Mouse (Mus musculus) liver, embryonic 16.5 days (tissue): Measurements from ENCODE around the gene Bub1b. TPM values are rescaled to one million over a fixed set of nuclear protein-coding genes. Genes with fewer than 3 reads are reported as not detected.

Experiments
- ATAC-seq: fragments of 200-750 bp; cut with Nextera tagmentation; 2 replicates; pipeline ENCODE4 v1.8.0; 2017; ENCODE audit warnings: low read depth, mild to moderate bottlenecking, moderate number of reproducible peaks, moderate library complexity
- H3K27ac ChIP-seq: fragments of 300-500 bp; sonication (generic); 2 replicates; pipeline ENCODE4 v1.5.1; 2014; ENCODE audit warnings: mild to moderate bottlenecking, low read length
- H3K27me3 ChIP-seq: fragments of 300-500 bp; sonication (generic); 2 replicates; pipeline ENCODE4 v1.6.1; 2014; ENCODE audit warnings: low read depth, low read length, mixed read lengths; ENCODE audit not compliant: control insufficient read depth, insufficient read depth
- H3K36me3 ChIP-seq: fragments of 300-500 bp; sonication (generic); 2 replicates; pipeline ENCODE4 v1.6.1; 2014; ENCODE audit warnings: mild to moderate bottlenecking; ENCODE audit not compliant: control insufficient read depth, insufficient read depth
- H3K4me1 ChIP-seq: fragments of 300-500 bp; sonication (generic); 2 replicates; pipeline ENCODE4 v1.6.1; 2014; ENCODE audit warnings: low read depth, low read length, mixed read lengths; ENCODE audit not compliant: control insufficient read depth
- H3K4me2 ChIP-seq: fragments of 300-500 bp; sonication (generic); 2 replicates; pipeline ENCODE4 v1.6.1; 2014; ENCODE audit warnings: low read depth, low read length, mixed read lengths
- H3K4me3 ChIP-seq: fragments of 300-500 bp; sonication (generic); 2 replicates; pipeline ENCODE4 v1.5.1; 2014; ENCODE audit warnings: low read depth, mild to moderate bottlenecking, low read length
- H3K9ac ChIP-seq: fragments of 300-500 bp; sonication (generic); 2 replicates; pipeline ENCODE4 v1.6.1; 2014; ENCODE audit warnings: low read depth, low read length
- H3K9me3 ChIP-seq: fragments of 300-500 bp; sonication (generic); replicated peaks from 2 replicates; pipeline ENCODE4 v1.6.1; 2016; ENCODE audit warnings: low read length; ENCODE audit not compliant: control insufficient read depth
- WGBS: fragments of 180-500 bp; shearing (Covaris S2); extraction: QIAGEN DNeasy Blood & Tissue Kit; methylation state at CpG from one replicate; pipeline ENCODE4 v1.1.7; 2014; ENCODE audit not compliant: insufficient replicate concordance; 5-methylcytosine and 5-hydroxymethylcytosine counted together
- polyA plus RNA-seq: library from polyadenylated mRNA; unstranded; fragments of >200 nt; fragmentation: Nextera tagmentation; extraction: Ambion mirVana; gene quantifications from 2 replicates; pipeline ENCODE4 v1.2.1, GENCODE M21; 2015

The Bub1b gene
- polyA plus RNA-seq, 1 experiment from 2014 or later = 40.6 TPM

DNA sequence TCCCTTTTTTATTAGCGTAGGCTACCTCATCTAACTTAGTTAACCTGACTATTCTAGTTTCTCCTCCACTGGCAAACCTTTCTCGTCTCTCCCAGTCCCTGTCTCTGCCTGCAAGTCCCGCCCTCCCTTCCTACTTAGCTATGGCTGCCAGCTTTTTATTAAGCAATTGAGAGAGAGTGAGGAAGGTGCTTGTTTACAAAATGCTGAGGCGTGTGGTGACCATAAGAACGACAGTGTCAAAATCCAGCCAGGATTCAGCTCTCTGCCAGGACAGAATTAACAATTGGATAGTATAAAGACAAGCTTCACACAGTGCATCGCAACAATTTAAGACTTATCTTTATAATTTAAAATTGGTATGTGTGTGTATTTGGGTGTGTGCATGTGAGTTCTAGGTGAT is 6.1 kb downstream of the Bub1b start:
- H3K27me3 ChIP-seq = no peaks in the 10 kb centered on the region
- peaks cover 66% of the 10 kb centered on the region for H3K36me3 ChIP-seq
- no peaks in the 10 kb centered on the region for H3K9me3 ChIP-seq
- no peak for ATAC-seq
- H3K27ac ChIP-seq = no peak overlapping the region
- H3K4me3 ChIP-seq = no peak overlapping the region
- no peak overlapping the region for H3K4me2 ChIP-seq
- 86% methylated on average over 6 of the region's 6 CpGs for WGBS
- H3K4me1 ChIP-seq = peaks cover 19% of the 10 kb centered on the region
- H3K9ac ChIP-seq = no peak overlapping the region

GRCm38 (mm10) chr2:118606032-118606431 is 8.0 kb downstream of the Bub1b start:
- ATAC-seq = no peak
- Histone ChIP-seq H3K27me3 (no peaks in the 10 kb centered on the region), H3K27ac (no peak overlapping the region), H3K4me3 (no peak overlapping the region), H3K36me3 (peaks cover 68% of the 10 kb centered on the region), H3K9ac (no peak overlapping the region), H3K9me3 (no peaks in the 10 kb centered on the region), H3K4me1 (peaks cover 6% of the 10 kb centered on the region), H3K4me2 (no peak overlapping the region)
- 77% methylated on average over 2 of the region's 2 CpGs for WGBS

DNA sequence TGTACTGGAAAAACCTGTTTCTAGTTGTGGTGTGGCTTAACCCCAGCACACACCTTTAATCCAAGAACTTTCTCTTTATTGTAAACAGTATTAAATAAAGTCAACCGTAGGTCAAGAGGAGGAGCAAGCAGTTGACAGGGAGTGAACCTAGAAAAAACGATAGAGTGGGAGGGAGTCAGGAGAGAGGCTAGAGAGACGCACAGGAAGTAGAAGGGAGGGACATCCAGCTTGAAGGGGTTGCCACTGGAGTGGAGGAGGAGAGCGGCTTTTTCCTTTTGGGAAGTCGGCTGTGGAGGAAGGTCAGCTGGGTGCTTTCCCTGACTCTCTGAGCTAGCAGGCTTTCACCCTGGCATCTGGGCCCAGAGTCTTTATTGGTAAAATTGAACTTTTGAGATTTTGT is 9.0 kb downstream of the Bub1b start:
- Histone ChIP-seq H3K4me3 (no peak overlapping the region), H3K9me3 (no peaks in the 10 kb centered on the region), H3K36me3 (peaks cover 73% of the 10 kb centered on the region), H3K4me2 (no peak overlapping the region), H3K27ac (no peak overlapping the region), H3K9ac (no peak overlapping the region), H3K4me1 (no peaks in the 10 kb centered on the region), H3K27me3 (no peaks in the 10 kb centered on the region)
- 80% methylated on average over 5 of the region's 5 CpGs for WGBS
- no peak for ATAC-seq

DNA sequence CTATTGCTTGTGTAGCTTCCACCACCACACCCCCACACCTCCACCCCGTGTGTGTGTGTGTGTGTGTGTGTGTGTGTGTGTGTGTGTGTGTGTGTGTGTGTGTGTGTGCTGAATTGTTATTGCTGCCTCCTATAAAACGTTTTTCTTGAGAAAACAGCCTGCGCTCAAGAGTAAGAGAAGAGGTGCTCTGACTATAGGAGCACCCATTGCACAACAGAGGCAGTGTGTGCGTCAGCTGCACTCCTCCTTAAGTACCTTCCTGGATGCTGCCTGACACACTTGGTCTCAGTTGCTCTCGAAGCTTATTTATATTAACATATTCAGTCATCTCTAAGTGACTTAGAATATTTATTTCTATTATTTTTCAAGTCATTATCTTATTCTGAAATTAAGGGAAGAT is 20.0 kb downstream of the Bub1b start:
- 72% methylated on average over 5 of the region's 5 CpGs for WGBS
- Histone ChIP-seq H3K4me3 (no peak overlapping the region), H3K4me2 (no peak overlapping the region), H3K9ac (no peak overlapping the region), H3K4me1 (no peaks in the 10 kb centered on the region), H3K27ac (no peak overlapping the region), H3K9me3 (no peaks in the 10 kb centered on the region), H3K27me3 (no peaks in the 10 kb centered on the region), H3K36me3 (peaks cover 78% of the 10 kb centered on the region)
- ATAC-seq = no peak

GRCm38 (mm10) chr2:118620101-118620500 is 22.1 kb downstream of the Bub1b start:
- Histone ChIP-seq H3K27ac (no peak overlapping the region), H3K27me3 (no peaks in the 10 kb centered on the region), H3K4me2 (no peak overlapping the region), H3K36me3 (peaks cover 75% of the 10 kb centered on the region), H3K9ac (no peak overlapping the region), H3K4me1 (no peaks in the 10 kb centered on the region), H3K4me3 (no peak overlapping the region), H3K9me3 (no peaks in the 10 kb centered on the region)
- 80% methylated on average over 2 of the region's 2 CpGs for WGBS
- ATAC-seq = no peak

DNA sequence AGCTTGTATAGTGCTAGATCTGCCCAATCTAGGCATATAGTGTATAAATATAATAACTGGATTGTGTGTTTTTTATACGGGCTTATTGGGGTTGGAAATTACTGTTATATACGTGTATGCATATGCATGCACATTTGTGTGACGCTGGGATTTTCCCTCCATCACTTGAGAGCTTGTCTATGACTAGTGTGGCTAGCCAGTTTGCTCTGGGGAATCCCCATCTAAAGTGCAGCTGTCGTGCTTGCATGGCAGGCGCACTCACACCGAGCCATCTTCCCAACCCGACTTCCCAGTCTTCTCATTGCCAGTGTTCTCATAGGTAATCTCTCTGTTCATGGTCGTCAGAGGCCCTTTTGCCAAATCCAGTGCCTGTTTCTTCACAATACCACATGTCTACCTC is 22.6 kb downstream of the Bub1b start:
- Histone ChIP-seq H3K9ac (no peak overlapping the region), H3K27ac (no peak overlapping the region), H3K4me3 (no peak overlapping the region), H3K4me1 (no peaks in the 10 kb centered on the region), H3K36me3 (peaks cover 73% of the 10 kb centered on the region), H3K9me3 (no peaks in the 10 kb centered on the region), H3K4me2 (no peak overlapping the region), H3K27me3 (no peaks in the 10 kb centered on the region)
- 85% methylated on average over 8 of the region's 8 CpGs for WGBS
- no peak for ATAC-seq

- no peak for ATAC-seq
- H3K4me2 ChIP-seq = no peak overlapping the region
- no peaks in the 10 kb centered on the region for H3K27me3 ChIP-seq
- no peak overlapping the region for H3K27ac ChIP-seq
- no peaks in the 10 kb centered on the region for H3K9me3 ChIP-seq
- H3K4me3 ChIP-seq = no peak overlapping the region
- WGBS = 95% methylated on average over 6 of the region's 6 CpGs
- H3K36me3 ChIP-seq = peaks cover 83% of the 10 kb centered on the region
- no peak overlapping the region for H3K9ac ChIP-seq
- H3K4me1 ChIP-seq = no peaks in the 10 kb centered on the region
Observed at GRCm38 (mm10) chr2:118629276-118629675, 31.3 kb downstream of the Bub1b start.

- H3K27me3 ChIP-seq = no peaks in the 10 kb centered on the region
- 73% methylated on average over 5 of the region's 5 CpGs for WGBS
- peaks cover 88% of the 10 kb centered on the region for H3K36me3 ChIP-seq
Observed at GRCm38 (mm10) chr2:118633441-118633840, 35.4 kb downstream of the Bub1b start.

DNA sequence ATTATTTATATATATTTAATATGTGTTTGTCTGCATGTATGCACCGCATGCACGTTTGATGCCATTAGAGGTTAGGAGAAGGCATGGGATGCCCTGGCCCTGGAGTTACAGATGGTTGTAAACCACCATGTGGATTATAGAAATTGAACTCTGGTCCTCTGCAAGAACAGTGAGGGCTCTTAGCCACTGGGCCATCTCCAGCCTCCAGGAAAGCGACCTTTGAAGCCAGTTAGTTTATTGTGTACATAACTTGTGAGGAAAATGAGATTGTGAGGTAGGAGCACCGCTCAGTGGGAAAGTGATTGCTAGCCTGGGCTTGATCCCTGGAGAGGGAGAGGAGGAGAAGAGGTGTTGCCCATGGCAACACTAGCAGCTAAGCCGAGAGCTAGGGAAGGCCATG is 39.2 kb downstream of the Bub1b start:
- no peak overlapping the region for H3K9ac ChIP-seq
- H3K27ac ChIP-seq = no peak overlapping the region
- no peak overlapping the region for H3K4me3 ChIP-seq
- no peak overlapping the region for H3K4me2 ChIP-seq
- H3K4me1 ChIP-seq = no peaks in the 10 kb centered on the region
- no peaks in the 10 kb centered on the region for H3K9me3 ChIP-seq
- 81% methylated on average over 5 of the region's 5 CpGs for WGBS
- H3K27me3 ChIP-seq = no peaks in the 10 kb centered on the region
- no peak for ATAC-seq
- peaks cover 93% of the 10 kb centered on the region for H3K36me3 ChIP-seq

More at GRCm38 (mm10) chr2:118633441-118633840, 35.4 kb downstream of the Bub1b start:
- no peak overlapping the region for H3K27ac ChIP-seq
- H3K4me2 ChIP-seq = no peak overlapping the region
- H3K9ac ChIP-seq = no peak overlapping the region
- ATAC-seq = no peak
- no peak overlapping the region for H3K4me3 ChIP-seq
- H3K9me3 ChIP-seq = no peaks in the 10 kb centered on the region
- no peaks in the 10 kb centered on the region for H3K4me1 ChIP-seq
